Mouse (Mus musculus): ENCODE data around the gene Ssxb6.
"Not testable (repeated sequence)": the region's sequence is repeated elsewhere in the genome, so short reads cannot be mapped to it uniquely, and the experiment has no call there.

Gene Ssxb6

DNA sequence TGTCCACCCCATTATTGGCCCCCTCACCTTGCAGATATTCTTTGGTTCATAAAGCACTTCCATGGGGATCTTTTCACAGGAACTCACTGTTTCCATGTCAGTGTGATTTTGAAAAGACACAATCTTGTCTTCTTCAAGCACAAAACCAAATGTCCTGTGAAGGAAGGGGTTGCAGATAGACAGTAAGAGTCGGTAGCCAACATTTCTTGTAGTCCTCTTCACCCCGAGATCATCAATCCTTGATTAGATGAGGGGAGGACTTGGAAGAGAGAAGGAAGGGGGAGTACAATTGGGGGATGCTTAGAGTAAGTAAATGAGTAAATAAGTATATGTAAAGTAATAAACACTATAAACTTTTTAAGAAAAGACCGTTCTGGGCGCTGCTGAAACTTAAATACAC lies at the start of gene Ssxb6:
Gene Ssxb6 (minus strand): TSS at position 101 of the 400 bp plus-strand sequence.
- not testable (repeated sequence) for DNase-seq (ENCODE audit: low read depth)

DNA sequence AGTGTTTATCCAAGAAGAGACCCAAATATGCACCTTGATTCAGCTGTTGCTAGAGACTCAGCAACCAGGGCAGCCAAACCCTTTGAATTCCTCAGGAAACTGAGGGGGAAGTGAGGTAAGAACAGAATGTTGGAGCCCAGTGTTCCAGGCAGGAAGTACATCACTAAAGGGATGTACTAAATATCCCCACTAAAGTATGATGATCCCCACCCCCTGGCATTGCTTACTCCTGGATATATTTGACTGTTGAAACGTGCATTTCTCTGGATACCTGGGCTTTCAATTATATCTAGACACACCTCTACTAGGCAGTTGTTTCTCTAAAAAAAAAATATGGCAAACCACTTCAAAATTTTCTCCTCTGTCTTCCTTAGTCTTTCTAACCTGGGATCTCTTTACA lies 43.7 kb upstream of the Ssxb6 start, which contains the start of gene Ssxb3:
Gene Ssxb3 (minus strand): TSS at position 101 of the 400 bp plus-strand sequence.
- not testable (repeated sequence) for DNase-seq (ENCODE audit: low read depth)

DNA sequence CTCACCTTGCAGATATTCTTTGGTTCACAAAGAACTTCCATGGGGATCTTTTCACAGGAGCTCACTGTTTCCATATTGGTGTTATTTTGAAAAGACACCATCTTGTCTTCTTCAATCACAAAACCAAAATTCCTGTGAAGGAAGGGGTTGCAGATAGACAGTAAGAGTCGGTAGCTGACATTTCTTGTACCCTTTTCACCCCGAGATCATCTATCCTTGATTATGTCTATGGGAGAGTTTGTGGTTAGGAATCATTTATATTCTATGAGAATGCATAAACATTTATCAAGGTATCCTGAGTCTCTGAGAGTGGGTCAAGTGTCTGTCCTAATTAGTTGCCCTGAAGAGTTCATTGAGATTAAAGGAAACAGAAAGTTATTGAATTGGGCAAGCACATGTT lies 23.2 kb downstream of the Ssxb6 start, which contains the start of gene Gm14459:
Gene Gm14459 (minus strand): TSS at position 101 of the 400 bp plus-strand sequence.
- DNase-seq (ENCODE audit: low read depth), result no peak
